Mouse (Mus musculus) embryonic fibroblast, embryonic 13.5 days (primary cell): ENCODE results near the gene Rundc3a. TPM values are rescaled to one million over a fixed set of nuclear protein-coding genes. Genes with fewer than 3 reads are reported as not detected.
A peak's percentile ranks its signal among the peaks of the same experiment; 100 is the strongest.

Experiments
- H3K27ac ChIP-seq: 2 replicates; pipeline ENCODE4 v1.5.1; 2012; ENCODE audit warnings: low read length, control low read depth, inconsistent platforms; ENCODE audit not compliant: insufficient read depth
- H3K4me1 ChIP-seq: 2 replicates; pipeline ENCODE4 v1.6.1; 2011; ENCODE audit warnings: low read length; ENCODE audit not compliant: control insufficient read depth, insufficient read depth
- H3K4me3 ChIP-seq: 2 replicates; pipeline ENCODE4 v1.5.1; 2011; ENCODE audit warnings: mild to moderate bottlenecking, control low read depth, low read length; ENCODE audit not compliant: insufficient read depth
- CTCF ChIP-seq: IDR thresholded peaks from 2 replicates; pipeline ENCODE4 v1.5.1; 2011; ENCODE audit warnings: mild to moderate bottlenecking, control low read depth, low read length, moderate library complexity, borderline replicate concordance; ENCODE audit not compliant: insufficient read depth
- POLR2A ChIP-seq: IDR thresholded peaks from 2 replicates; pipeline ENCODE4 v1.6.1; 2011; ENCODE audit warnings: low read depth, mild to moderate bottlenecking, control low read depth, low read length, moderate library complexity
- polyA plus RNA-seq: library from polyadenylated mRNA; stranded (reverse); fragments of >200 nt; gene quantifications from 2 replicates; pipeline ENCODE4 v1.2.4, GENCODE M21; 2011; ENCODE audit warnings: low read depth; ENCODE audit not compliant: missing spikeins, insufficient read length

Gene Rundc3a
- polyA plus RNA-seq, 1 experiment = 0.86 TPM

GRCm38 (mm10) chr11:102432115-102432843 lies 39.1 kb downstream of the Rundc3a start:
- H3K4me3 ChIP-seq = peak overlapping the region; percentile 21
- TF ChIP-seq POLR2A (0 out of 2 replicates have a peak, but pooled peaks have one; percentile 8), CTCF (no peak)
- H3K27ac ChIP-seq = no peak overlapping the region
- H3K4me1 ChIP-seq = peaks cover 14% of the 10 kb centered on the region

GRCm38 (mm10) chr11:102432896-102433295 lies 39.7 kb downstream of the Rundc3a start:
- TF ChIP-seq CTCF = no peak
- no peak for TF ChIP-seq POLR2A
- Histone ChIP-seq H3K4me1 (peaks cover 14% of the 10 kb centered on the region), H3K4me3 (no peak overlapping the region), H3K27ac (no peak overlapping the region)

- no peak overlapping the region for H3K4me3 ChIP-seq
- TF ChIP-seq CTCF = no peak
- no peak for TF ChIP-seq POLR2A
- peaks cover 13% of the 10 kb centered on the region for H3K4me1 ChIP-seq
- no peak overlapping the region for H3K27ac ChIP-seq
These were observed 40.7 kb downstream of the Rundc3a start for GRCm38 (mm10) chr11:102433866-102434265.

GRCm38 (mm10) chr11:102434406-102434805 lies 41.2 kb downstream of the Rundc3a start:
- Histone ChIP-seq H3K4me1 (peaks cover 10% of the 10 kb centered on the region), H3K27ac (no peak overlapping the region), H3K4me3 (no peak overlapping the region)
- no peak for TF ChIP-seq POLR2A
- TF ChIP-seq CTCF = peak; percentile 70

GRCm38 (mm10) chr11:102434816-102435705 lies 41.9 kb downstream of the Rundc3a start:
- peaks cover 10% of the 10 kb centered on the region for H3K4me1 ChIP-seq
- H3K4me3 ChIP-seq = no peak overlapping the region
- H3K27ac ChIP-seq = no peak overlapping the region
- TF ChIP-seq CTCF = no peak
- TF ChIP-seq POLR2A = no peak

DNA sequence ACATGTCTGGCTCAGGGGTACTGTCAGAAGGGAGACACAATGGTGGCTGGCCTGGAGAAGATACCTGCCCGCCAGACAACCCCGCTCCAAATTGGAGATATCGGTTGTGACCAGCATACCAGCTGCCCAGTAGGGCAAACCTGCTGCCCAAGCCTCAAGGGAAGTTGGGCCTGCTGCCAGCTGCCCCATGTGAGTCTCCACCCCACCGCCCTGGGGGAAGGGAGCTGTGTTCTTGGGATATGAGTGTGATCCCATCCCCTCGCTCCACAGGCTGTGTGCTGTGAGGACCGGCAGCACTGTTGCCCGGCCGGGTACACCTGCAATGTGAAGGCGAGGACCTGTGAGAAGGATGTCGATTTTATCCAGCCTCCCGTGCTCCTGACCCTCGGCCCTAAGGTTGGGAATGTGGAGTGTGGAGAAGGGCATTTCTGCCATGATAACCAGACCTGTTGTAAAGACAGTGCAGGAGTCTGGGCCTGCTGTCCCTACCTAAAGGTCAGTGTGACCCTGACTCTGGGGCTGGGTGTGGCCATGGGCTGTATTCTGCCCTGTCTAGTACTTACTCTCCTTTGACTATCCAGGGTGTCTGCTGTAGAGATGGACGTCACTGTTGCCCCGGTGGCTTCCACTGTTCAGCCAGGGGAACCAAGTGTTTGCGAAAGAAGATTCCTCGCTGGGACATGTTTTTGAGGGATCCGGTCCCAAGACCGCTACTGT lies 42.7 kb downstream of the Rundc3a start:
- no peak overlapping the region for H3K4me3 ChIP-seq
- H3K27ac ChIP-seq = peak overlapping the region; percentile 28; the same call in 1 of the 2 replicates
- TF ChIP-seq POLR2A (no peak), CTCF (no peak)
- H3K4me1 ChIP-seq = peaks cover 10% of the 10 kb centered on the region

GRCm38 (mm10) chr11:102436471-102436790 lies 43.2 kb downstream of the Rundc3a start:
- TF ChIP-seq POLR2A = no peak
- TF ChIP-seq CTCF = no peak
- H3K4me1 ChIP-seq = peaks cover 10% of the 10 kb centered on the region
- H3K27ac ChIP-seq = peak overlapping the region; percentile 37; the same call in 1 of the 2 replicates
- H3K4me3 ChIP-seq = no peak overlapping the region

- peak overlapping the region; percentile 37; the same call in 1 of the 2 replicates for H3K27ac ChIP-seq
- H3K4me3 ChIP-seq = 0 out of 2 replicates have a peak overlapping the region, but pooled peaks have one; percentile 6
- peaks cover 10% of the 10 kb centered on the region for H3K4me1 ChIP-seq
- peak; percentile 35; the same call in 1 of the 2 replicates for TF ChIP-seq CTCF
- TF ChIP-seq POLR2A = no peak
These were observed 44.2 kb downstream of the Rundc3a start for GRCm38 (mm10) chr11:102437120-102438061.
